Comparison of ENCODE assay signal across 9 mouse cellular contexts in genomic region chr11:55518806-55519674, GRCm38 (mm10). TPM values are rescaled to one million over a fixed set of nuclear protein-coding genes. Genes with fewer than 3 reads are reported as not detected.
DNase-seq lines count a peak whose midpoint lies in the region; ATAC-seq lines count a peak whose summit lies in the region.
"Had no signal": no experiment of that assay in that cellular context is flagged by ENCODE, and none has a peak within 500 bp of the region (broad histone marks: within the 10 kb centered on the region; RNA-seq: fewer than 3 reads in every experiment).

No protein-coding gene starts in this region.

- DNase-seq in ES-CJ7 (ENCODE audit: low read depth, low spot score), result peak; percentile 88
- DNase-seq in adrenal gland, postnatal 4 days (ENCODE audit: low spot score in 2 of 2), result peak; percentile 24 to 28
- peak; percentile 78 for DNase-seq in heart, postnatal 4 days
- peak; percentile 63 to 79 for DNase-seq in layer of hippocampus, adult 8-10 months (ENCODE audit: low spot score in 2 of 2)
- peak; percentile 43 for DNase-seq in retina, adult 2 months (ENCODE audit: low read depth, low spot score)
- peak; percentile 59 for DNase-seq in yolk sac, embryonic 10.5 days (ENCODE audit: low spot score)

- H3K9me3 ChIP-seq in embryonic facial prominence, embryonic 13.5 days, result no peaks in the 10 kb centered on the region
- H3K9me3 ChIP-seq in lung, embryonic 16.5 days (ENCODE audit: control insufficient read depth, low read length), result no peaks in the 10 kb centered on the region

- no peak overlapping the region for H3K4me3 ChIP-seq in embryonic facial prominence, embryonic 13.5 days
- H3K4me3 ChIP-seq in lung, embryonic 16.5 days (ENCODE audit: low read length), result no peak overlapping the region

- H3K4me2 ChIP-seq in embryonic facial prominence, embryonic 13.5 days, result peak overlapping the region; percentile 27
- no peak overlapping the region for H3K4me2 ChIP-seq in lung, embryonic 16.5 days (ENCODE audit: low read depth, low read length)

- no peaks in the 10 kb centered on the region for H3K36me3 ChIP-seq in embryonic facial prominence, embryonic 13.5 days
- no peaks in the 10 kb centered on the region for H3K36me3 ChIP-seq in lung, embryonic 16.5 days (ENCODE audit: control insufficient read depth, insufficient read depth, low read length)

- WGBS in embryonic facial prominence, embryonic 13.5 days, result 6% methylated on average over 9 of the region's 9 CpGs
- WGBS in lung, embryonic 16.5 days, result 6% methylated on average over 9 of the region's 9 CpGs

- H3K4me1 ChIP-seq in embryonic facial prominence, embryonic 13.5 days, result no peaks in the 10 kb centered on the region
- no peaks in the 10 kb centered on the region for H3K4me1 ChIP-seq in lung, embryonic 16.5 days (replicated peaks; ENCODE audit: control insufficient read depth, insufficient read depth, low read length)

- no peak overlapping the region for H3K9ac ChIP-seq in embryonic facial prominence, embryonic 13.5 days
- no peak overlapping the region for H3K9ac ChIP-seq in lung, embryonic 16.5 days (ENCODE audit: low read length)

- no peak for ATAC-seq in embryonic facial prominence, embryonic 13.5 days (ENCODE audit: insufficient number of reproducible peaks, insufficient read depth, low FRiP score, low TSS enrichment, low read depth)
- ATAC-seq in lung, embryonic 16.5 days (ENCODE audit: low read depth), result peak; percentile 54; the same call in 1 of the 2 replicates

- no peak overlapping the region for H3K27ac ChIP-seq in embryonic facial prominence, embryonic 13.5 days
- no peak overlapping the region for H3K27ac ChIP-seq in lung, embryonic 16.5 days (ENCODE audit: low read length)
- H3K27ac ChIP-seq: macrophage had no signal

- no peaks in the 10 kb centered on the region for H3K27me3 ChIP-seq in embryonic facial prominence, embryonic 13.5 days
- no peaks in the 10 kb centered on the region for H3K27me3 ChIP-seq in lung, embryonic 16.5 days (ENCODE audit: control insufficient read depth, insufficient read depth, low read depth, low read length)

RNA-seq across cellular contexts. Expression of gene G3bp1, which starts 49.6 kb away (rescaled TPM):
- total RNA-seq in adrenal gland, postnatal 4 days (2021), result 10 to 100 TPM; 70.0 to 73.9 TPM
- 189 and 214 TPM in 2 replicates for polyA plus RNA-seq in embryonic facial prominence, embryonic 13.5 days (2015; fragmentation: Nextera tagmentation; extraction: Ambion mirVana)
- total RNA-seq in heart, postnatal 4 days (2021), result 10 to 100 TPM; 62.6 to 62.9 TPM
- 10 to 100 TPM; 36.2 to 37.6 (median 37.0) TPM for total RNA-seq in layer of hippocampus, adult 8-10 months (2022)
- polyA plus RNA-seq in lung, embryonic 16.5 days (2015; fragmentation: Nextera tagmentation; extraction: Ambion mirVana), result 141 and 152 TPM in 2 replicates

RNA-seq across cellular contexts. Expression of gene Atox1, which starts 58.0 kb away (rescaled TPM):
- 100 to 1,000 TPM; 254 to 267 TPM for total RNA-seq in adrenal gland, postnatal 4 days (2021)
- 386 and 443 TPM in 2 replicates for polyA plus RNA-seq in embryonic facial prominence, embryonic 13.5 days (2015; fragmentation: Nextera tagmentation; extraction: Ambion mirVana)
- total RNA-seq in heart, postnatal 4 days (2021), result 100 to 1,000 TPM; 146 to 150 TPM
- 100 to 1,000 TPM in 2 of 4 experiments, 10 to 100 TPM in 2; 82.1 to 124 (median 98.0) TPM for total RNA-seq in layer of hippocampus, adult 8-10 months (2022)
- polyA plus RNA-seq in lung, embryonic 16.5 days (2015; fragmentation: Nextera tagmentation; extraction: Ambion mirVana), result 581 and 600 TPM in 2 replicates

Comparison
In these comparisons a context has a peak if more than half of its experiments do, and no peak if none do; other contexts are left out.
1. DNase-seq: peak in every context shown above with its lines; median percentile 88 in ES-CJ7; 78 in heart, postnatal 4 days; 71 in layer of hippocampus, adult 8-10 months; 59 in yolk sac, embryonic 10.5 days; 43 in retina, adult 2 months; 26 in adrenal gland, postnatal 4 days.